In the genomic region with DNA sequence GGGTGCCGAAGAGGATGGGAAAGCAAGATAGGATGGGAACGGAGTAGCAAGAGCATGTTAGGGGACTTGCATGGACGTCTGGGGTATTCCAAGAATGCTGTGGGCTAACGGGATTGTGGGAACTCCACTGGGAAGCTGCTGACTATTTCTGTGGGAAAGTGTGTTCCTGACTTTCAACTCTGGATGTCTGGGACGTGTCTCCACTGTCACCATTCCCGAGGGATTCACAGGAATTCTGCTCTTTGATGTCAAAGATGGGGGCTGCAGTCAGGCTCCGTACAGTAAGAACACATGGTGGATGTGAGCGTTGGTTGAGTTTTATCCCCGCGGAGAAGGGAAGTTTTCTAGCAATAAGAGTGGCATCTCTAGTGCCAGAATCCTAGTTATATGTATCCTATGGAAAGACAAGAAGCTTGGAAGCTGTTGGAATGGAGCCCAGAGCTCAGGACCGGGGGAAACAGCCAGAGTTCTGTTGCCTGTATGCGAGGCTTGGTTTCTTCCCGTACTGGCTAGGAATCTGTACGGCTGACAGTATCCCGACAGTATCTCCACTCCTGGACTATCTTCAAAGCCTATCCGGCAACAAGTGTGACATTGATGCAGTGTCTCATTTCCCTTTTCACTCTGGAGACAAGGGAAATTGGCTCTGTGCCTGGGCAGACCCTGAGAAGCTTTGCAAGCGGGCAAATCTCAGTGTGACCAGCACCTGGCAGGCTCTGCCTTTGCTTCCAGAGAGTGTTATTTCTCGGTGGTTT, we compare ENCODE assay signal across 8 mouse cellular contexts. TPM values are rescaled to one million over a fixed set of nuclear protein-coding genes. Genes with fewer than 3 reads are reported as not detected.
A peak's percentile ranks its signal among the peaks of the same experiment; 100 is the strongest.
DNase-seq lines count a peak whose midpoint lies in the region; ATAC-seq and TF ChIP-seq lines count a peak whose summit lies in the region.

No protein-coding gene starts in this region.

- H3K4me2 ChIP-seq in lung, embryonic 14.5 days: peak overlapping the region; percentile 50
- peak overlapping the region; percentile 33 for H3K4me2 ChIP-seq in embryonic facial prominence, embryonic 15.5 days (replicated peaks)
- peak overlapping the region; percentile 37 for H3K4me2 ChIP-seq in hindbrain, embryonic 15.5 days
- H3K4me2 ChIP-seq in liver, embryonic 12.5 days: no peak overlapping the region

- H3K9me3 ChIP-seq in lung, embryonic 14.5 days (ENCODE audit: low read depth, low read length): 0 out of 2 replicates have a peak, but pooled peaks cover 3% of the 10 kb centered on the region
- no peaks in the 10 kb centered on the region for H3K9me3 ChIP-seq in embryonic facial prominence, embryonic 15.5 days (replicated peaks)
- no peaks in the 10 kb centered on the region for H3K9me3 ChIP-seq in hindbrain, embryonic 15.5 days
- no peaks in the 10 kb centered on the region for H3K9me3 ChIP-seq in liver, embryonic 12.5 days (replicated peaks)

- no peaks in the 10 kb centered on the region for H3K27me3 ChIP-seq in lung, embryonic 14.5 days (ENCODE audit: insufficient read depth, low read length)
- no peaks in the 10 kb centered on the region for H3K27me3 ChIP-seq in embryonic facial prominence, embryonic 15.5 days
- H3K27me3 ChIP-seq in hindbrain, embryonic 15.5 days: no peaks in the 10 kb centered on the region
- no peaks in the 10 kb centered on the region for H3K27me3 ChIP-seq in liver, embryonic 12.5 days (replicated peaks)

- DNase-seq in lung, embryonic 14.5 days: peak; percentile 92
- DNase-seq in lung, postnatal 25 days (ENCODE audit: low spot score): no peak
- peak; percentile 82 for DNase-seq in lung, postnatal 10 days
- no peak for DNase-seq in layer of hippocampus, adult 9-10 months (ENCODE audit: low spot score)

- 23% methylated on average over 18 of the region's 18 CpGs for WGBS in lung, embryonic 14.5 days
- 19% methylated on average over 18 of the region's 18 CpGs for WGBS in embryonic facial prominence, embryonic 15.5 days
- WGBS in hindbrain, embryonic 15.5 days: 36% methylated on average over 18 of the region's 18 CpGs
- WGBS in liver, embryonic 12.5 days (ENCODE audit: insufficient replicate concordance): 58% methylated on average over 18 of the region's 18 CpGs

- peak overlapping the region; percentile 51 for H3K27ac ChIP-seq in lung, embryonic 14.5 days (ENCODE audit: low read depth)
- peak overlapping the region; percentile 45 for H3K27ac ChIP-seq in embryonic facial prominence, embryonic 15.5 days (replicated peaks)
- peak overlapping the region; percentile 73 for H3K27ac ChIP-seq in hindbrain, embryonic 15.5 days (replicated peaks)
- H3K27ac ChIP-seq in liver, embryonic 12.5 days: no peak overlapping the region

- no peak overlapping the region for H3K4me3 ChIP-seq in lung, embryonic 14.5 days (ENCODE audit: low read depth, low read length)
- no peak overlapping the region for H3K4me3 ChIP-seq in embryonic facial prominence, embryonic 15.5 days (replicated peaks)
- no peak overlapping the region for H3K4me3 ChIP-seq in hindbrain, embryonic 15.5 days
- H3K4me3 ChIP-seq in liver, embryonic 12.5 days: no peak overlapping the region

- H3K9ac ChIP-seq in lung, embryonic 14.5 days: no peak overlapping the region
- H3K9ac ChIP-seq in embryonic facial prominence, embryonic 15.5 days: no peak overlapping the region
- no peak overlapping the region for H3K9ac ChIP-seq in hindbrain, embryonic 15.5 days
- H3K9ac ChIP-seq in liver, embryonic 12.5 days: no peak overlapping the region

- ATAC-seq in lung, embryonic 14.5 days (ENCODE audit: insufficient read depth): peak; percentile 83
- ATAC-seq in embryonic facial prominence, embryonic 15.5 days (ENCODE audit: insufficient number of reproducible peaks, low FRiP score, low TSS enrichment, low read depth): peak; percentile 59
- ATAC-seq in hindbrain, embryonic 15.5 days (ENCODE audit: low FRiP score, low read depth): peak; percentile 72
- ATAC-seq in liver, embryonic 12.5 days: no peak
- no peak for ATAC-seq in erythroid progenitor cell, adult 5-6 weeks (replicated peaks; ENCODE audit: low FRiP score, poor library complexity, severe bottlenecking)

- 0 out of 2 replicates have a peak, but pooled peaks cover 6% of the 10 kb centered on the region for H3K4me1 ChIP-seq in lung, embryonic 14.5 days (ENCODE audit: insufficient read depth)
- H3K4me1 ChIP-seq in embryonic facial prominence, embryonic 15.5 days: peaks cover 22% of the 10 kb centered on the region
- H3K4me1 ChIP-seq in hindbrain, embryonic 15.5 days (replicated peaks): peaks cover 21% of the 10 kb centered on the region
- H3K4me1 ChIP-seq in liver, embryonic 12.5 days: no peaks in the 10 kb centered on the region

- H3K36me3 ChIP-seq in lung, embryonic 14.5 days (ENCODE audit: insufficient read depth): no peaks in the 10 kb centered on the region
- no peaks in the 10 kb centered on the region for H3K36me3 ChIP-seq in embryonic facial prominence, embryonic 15.5 days
- no peaks in the 10 kb centered on the region for H3K36me3 ChIP-seq in hindbrain, embryonic 15.5 days
- H3K36me3 ChIP-seq in liver, embryonic 12.5 days: no peaks in the 10 kb centered on the region

- TF ChIP-seq CTCF in lung, embryonic 14.5 days (IDR thresholded peaks at IDR 0.05; ENCODE audit: low read depth): no peak

RNA-seq across cellular contexts. Expression of gene Aebp2, which starts 44.2 kb away (rescaled TPM):
- polyA plus RNA-seq in lung, embryonic 14.5 days (2014; fragmentation: Nextera tagmentation; extraction: Ambion mirVana): 13.3 and 15.3 TPM in 2 replicates
- polyA plus RNA-seq in embryonic facial prominence, embryonic 15.5 days (2015; fragmentation: Nextera tagmentation; extraction: Ambion mirVana): 13.7 and 15.2 TPM in 2 replicates
- 8.6 and 10.6 TPM in 2 replicates for polyA plus RNA-seq in hindbrain, embryonic 15.5 days (2015; fragmentation: Nextera tagmentation; extraction: Ambion mirVana)
- polyA plus RNA-seq in liver, embryonic 12.5 days (2016; fragmentation: Nextera tagmentation; extraction: Ambion mirVana): 6.1 and 6.5 TPM in 2 replicates
- total RNA-seq in erythroid progenitor cell, adult 5-6 weeks (2015; ENCODE audit: low replicate concordance): 14.3 and 18.7 TPM in 2 replicates
- total RNA-seq in erythroid progenitor cell, adult 5-6 weeks (2017; ENCODE audit: low replicate concordance): 22.5 and 24.9 TPM in 2 replicates

Comparison
In these comparisons a context has a peak if more than half of its experiments do, and no peak if none do; other contexts are left out.
1. DNase-seq: peak in lung, embryonic 14.5 days (single experiment) and lung, postnatal 10 days (single experiment); none in lung, postnatal 25 days (single experiment) and layer of hippocampus, adult 9-10 months (single experiment).
2. ATAC-seq: peak in lung, embryonic 14.5 days (single experiment), embryonic facial prominence, embryonic 15.5 days (single experiment) and hindbrain, embryonic 15.5 days (single experiment); none in liver, embryonic 12.5 days (single experiment) and erythroid progenitor cell, adult 5-6 weeks (single experiment).